Mouse (Mus musculus): ENCODE data around the gene Rnf144b.

DNA sequence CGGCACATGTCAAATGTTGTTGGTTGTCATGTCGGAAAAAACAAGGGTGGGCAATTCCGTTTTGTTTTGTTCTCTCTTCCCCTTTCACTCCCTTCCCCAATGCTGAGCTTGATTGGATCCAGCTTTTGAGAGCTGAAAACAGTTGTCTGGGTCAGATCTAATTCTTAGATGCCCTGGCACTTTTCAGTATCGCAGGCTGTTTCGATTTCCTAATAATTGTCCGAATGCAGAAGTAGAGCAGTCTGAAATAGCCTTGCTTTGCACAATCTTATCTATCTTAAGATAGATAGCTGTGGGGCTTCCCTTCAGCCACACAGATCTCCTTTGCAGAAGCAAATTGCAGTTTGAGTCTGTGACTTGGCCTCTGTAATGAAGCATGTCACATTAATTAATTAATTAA lies 109.7 kb downstream of the Rnf144b start:
- no peak for TF ChIP-seq CTCF (IDR thresholded peaks at IDR 0.05; ENCODE audit: borderline replicate concordance, control insufficient read depth, extremely low read depth, insufficient read depth, low read length, poor library complexity)
- no peak for TF ChIP-seq POLR2A (IDR thresholded peaks at IDR 0.05; ENCODE audit: control insufficient read depth, extremely low read depth, insufficient read depth, low read length, poor library complexity)

All from thymus, adult 2 months (tissue).